ENCODE assay signal across 19 mouse cellular contexts in the genomic region with DNA sequence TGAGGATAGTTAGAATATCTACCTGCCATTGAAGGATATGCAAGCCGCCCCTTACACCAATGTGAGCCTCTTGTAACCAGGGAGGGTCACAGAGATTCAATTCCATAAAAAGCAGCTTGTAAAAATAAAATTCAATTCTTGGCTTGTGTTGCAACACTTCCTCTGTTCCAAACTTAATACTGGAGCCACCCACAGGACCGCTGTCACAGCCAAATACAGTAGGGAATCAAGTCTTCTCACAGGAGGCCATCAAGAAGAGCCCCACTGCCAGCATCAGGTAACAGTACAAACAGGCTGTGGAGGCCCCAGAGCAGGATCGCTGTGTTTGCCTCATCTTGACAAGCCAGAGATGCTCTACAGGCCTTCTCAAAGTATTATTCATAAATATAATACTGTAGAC.
DNase-seq lines count a peak whose midpoint lies in the region; ATAC-seq lines count a peak whose summit lies in the region.
"Had no signal": no experiment of that assay in that cellular context is flagged by ENCODE, and none has a peak within 500 bp of the region (broad histone marks: within the 10 kb centered on the region; RNA-seq: fewer than 3 reads in every experiment).

No protein-coding gene starts in this region.

- 74% methylated on average over 3 of the region's 3 CpGs for whole genome bisulfite sequencing in kidney, embryonic 15.5 days

- no peak overlapping the region for H3K4me2 ChIP-seq in kidney, embryonic 15.5 days
- H3K4me2 ChIP-seq: forebrain, embryonic 13.5 days; limb, embryonic 13.5 days had no signal

- intact Hi-C loops in heart, postnatal 25 days (cut with DNase I), result no loop called here

- H3K4me1 ChIP-seq in kidney, embryonic 15.5 days, result no peaks in the 10 kb centered on the region
- H3K4me1 ChIP-seq: forebrain, embryonic 13.5 days; limb, embryonic 13.5 days; megakaryocyte, embryonic 14.5 days had no signal

- H3K9ac ChIP-seq in kidney, embryonic 15.5 days, result no peak overlapping the region
- H3K9ac ChIP-seq: forebrain, embryonic 13.5 days; limb, embryonic 13.5 days; liver, embryonic 14.5 days had no signal

- no peaks in the 10 kb centered on the region for H3K36me3 ChIP-seq in kidney, embryonic 15.5 days
- H3K36me3 ChIP-seq: limb, embryonic 13.5 days had no signal

- no peak overlapping the region for H3K4me3 ChIP-seq in kidney, embryonic 15.5 days (replicated peaks)
- H3K4me3 ChIP-seq: forebrain, embryonic 13.5 days; gastrocnemius, adult 2 months; limb, embryonic 13.5 days; megakaryocyte, embryonic 14.5 days had no signal

- no peaks in the 10 kb centered on the region for H3K27me3 ChIP-seq in kidney, embryonic 15.5 days
- H3K27me3 ChIP-seq: CH12.LX; forebrain, embryonic 13.5 days; limb, embryonic 13.5 days; megakaryocyte, embryonic 14.5 days had no signal

- peak; percentile 3 for DNase-seq in adrenal gland, adult 2 months
- no peak for DNase-seq in adrenal gland, postnatal 14 days
- peak; percentile 1 for DNase-seq in heart, postnatal 25 days (ENCODE audit: low spot score)
- DNase-seq in heart, postnatal 4 days, result no peak
- peak; percentile 47 to 59 for DNase-seq in right cerebral cortex, adult 2 months (ENCODE audit: low spot score in 2 of 2)
- DNase-seq in right cerebral cortex, postnatal 4 days, result no peak
- peak; percentile 12 for DNase-seq in skeletal muscle tissue, adult 2 months (ENCODE audit: low read depth, low spot score)
- DNase-seq: cerebellum, adult 11 months; cerebellum, postnatal 14 days; gastrocnemius, adult 2 months; kidney, adult 9 months; thymus, adult 2 months had no signal

- H3K27ac ChIP-seq in kidney, embryonic 15.5 days, result no peak overlapping the region
- H3K27ac ChIP-seq: forebrain, embryonic 13.5 days; gastrocnemius, adult 2 months; limb, embryonic 13.5 days; liver, embryonic 14.5 days had no signal

- no peak for ATAC-seq in kidney, embryonic 15.5 days (replicated peaks; ENCODE audit: low FRiP score)
- ATAC-seq: forebrain, embryonic 13.5 days; midbrain, embryonic 16.5 days had no signal

- no peaks in the 10 kb centered on the region for H3K9me3 ChIP-seq in kidney, embryonic 15.5 days (replicated peaks)
- H3K9me3 ChIP-seq: forebrain, embryonic 13.5 days; limb, embryonic 13.5 days had no signal

Comparison
In these comparisons a context has a peak if more than half of its experiments do, and no peak if none do; other contexts are left out.
1. DNase-seq: peak in adrenal gland, adult 2 months (single experiment), heart, postnatal 25 days (single experiment), right cerebral cortex, adult 2 months (2 of 2) and skeletal muscle tissue, adult 2 months (single experiment); none in adrenal gland, postnatal 14 days (single experiment), heart, postnatal 4 days (single experiment) and right cerebral cortex, postnatal 4 days (single experiment).